Mouse (Mus musculus) stomach, embryonic 14.5 days (tissue): ENCODE results near the gene Fam110c. TPM values are rescaled to one million over a fixed set of nuclear protein-coding genes. Genes with fewer than 3 reads are reported as not detected.
A peak's percentile ranks its signal among the peaks of the same experiment; 100 is the strongest.

ENCODE experiments used
- ATAC-seq: fragments of 200-750 bp; cut with Nextera tagmentation; 2 replicates; pipeline ENCODE4 v1.8.0; 2017; ENCODE audit warnings: low read depth, moderate TSS enrichment; ENCODE audit not compliant: insufficient number of reproducible peaks, insufficient read depth, low FRiP score
- H3K27ac ChIP-seq: fragments of 300-500 bp; sonication (generic); 2 replicates; pipeline ENCODE4 v1.5.1; 2014; ENCODE audit warnings: mild to moderate bottlenecking, low read length, moderate library complexity, mixed read lengths
- H3K27me3 ChIP-seq: fragments of 300-500 bp; sonication (generic); 2 replicates; pipeline ENCODE4 v1.6.1; 2014; ENCODE audit warnings: low read length, control low read depth, mixed read lengths; ENCODE audit not compliant: control insufficient read depth, insufficient read depth
- H3K36me3 ChIP-seq: fragments of 300-500 bp; sonication (generic); 2 replicates; pipeline ENCODE4 v1.6.1; 2014; ENCODE audit warnings: mild to moderate bottlenecking, control low read depth, low read length, moderate library complexity, mixed read lengths; ENCODE audit not compliant: control insufficient read depth, insufficient read depth
- H3K4me1 ChIP-seq: fragments of 300-500 bp; sonication (generic); 2 replicates; pipeline ENCODE4 v1.6.1; 2014; ENCODE audit warnings: low read length, control low read depth, mixed read lengths; ENCODE audit not compliant: control insufficient read depth, insufficient read depth
- H3K4me2 ChIP-seq: fragments of 300-500 bp; sonication (generic); replicated peaks from 2 replicates; pipeline ENCODE4 v1.6.1; 2014; ENCODE audit warnings: low read depth, low read length, control low read depth
- H3K4me3 ChIP-seq: fragments of 300-500 bp; sonication (generic); 2 replicates; pipeline ENCODE4 v1.5.1; 2014; ENCODE audit warnings: low read depth, low read length, control low read depth
- H3K9ac ChIP-seq: fragments of 300-500 bp; sonication (generic); replicated peaks from 2 replicates; pipeline ENCODE4 v1.6.1; 2014; ENCODE audit warnings: low read depth, mild to moderate bottlenecking, control low read depth, low read length, moderate library complexity, mixed read lengths
- H3K9me3 ChIP-seq: fragments of 300-500 bp; sonication (generic); 2 replicates; pipeline ENCODE4 v1.6.1; 2016; ENCODE audit warnings: low read depth, low read length, control low read depth; ENCODE audit not compliant: control insufficient read depth
- WGBS: fragments of 180-500 bp; shearing (Covaris S2); extraction: QIAGEN DNeasy Blood & Tissue Kit; methylation state at CpG from one replicate; pipeline ENCODE4 v1.1.7; 2014; 5-methylcytosine and 5-hydroxymethylcytosine counted together
- polyA plus RNA-seq: library from polyadenylated mRNA; unstranded; fragments of >200 nt; fragmentation: Nextera tagmentation; extraction: Ambion mirVana; gene quantifications from 2 replicates; pipeline ENCODE4 v1.2.1, GENCODE M21; 2014

Fam110c gene
- polyA plus RNA-seq, 1 experiment from 2014 or later: 6.6 TPM

DNA sequence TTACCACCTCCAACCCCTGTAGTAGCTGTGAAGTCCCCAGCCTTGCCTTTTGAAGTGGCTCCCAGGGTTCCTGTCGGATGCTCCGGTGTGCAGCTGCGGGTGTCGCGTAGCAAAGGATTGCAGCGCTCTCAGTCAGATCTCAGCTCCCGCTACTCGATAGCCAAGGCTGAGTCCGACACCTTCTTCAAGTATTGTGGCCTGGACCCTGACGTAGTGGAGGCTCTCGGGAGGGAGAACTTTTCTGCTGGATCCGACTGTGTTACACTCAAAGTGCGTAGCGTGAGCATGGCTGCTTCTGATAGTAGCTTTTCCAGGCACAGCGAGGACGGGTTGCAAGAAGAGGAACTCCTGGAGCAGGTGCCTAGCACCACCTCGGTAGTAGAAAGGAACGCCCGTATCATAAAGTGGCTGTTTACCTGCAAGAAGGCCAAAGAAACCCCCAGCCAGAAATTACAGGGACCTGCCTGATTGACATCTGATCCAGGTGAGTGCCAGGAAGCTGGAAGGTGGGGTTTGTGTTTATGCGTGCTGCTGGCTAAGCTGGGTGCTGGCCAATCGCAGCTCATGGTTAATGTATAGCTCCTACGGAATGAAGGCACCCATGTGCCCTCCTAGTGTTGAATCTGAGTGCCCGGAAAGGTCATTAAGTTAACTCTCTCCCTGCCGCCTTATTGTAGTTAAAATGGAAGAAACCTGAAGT is 1.3 kb downstream of the Fam110c start:
- WGBS: 2% methylated on average over 24 of the region's 24 CpGs
- Histone ChIP-seq H3K9ac (peak overlapping the region; percentile 18; the same call in 1 of the 2 replicates), H3K4me3 (peak overlapping the region; percentile 49), H3K36me3 (no peaks in the 10 kb centered on the region), H3K27ac (no peak overlapping the region), H3K27me3 (peaks cover 18% of the 10 kb centered on the region), H3K9me3 (no peaks in the 10 kb centered on the region), H3K4me1 (no peaks in the 10 kb centered on the region), H3K4me2 (peak overlapping the region; percentile 92)
- ATAC-seq: peak; percentile 77

DNA sequence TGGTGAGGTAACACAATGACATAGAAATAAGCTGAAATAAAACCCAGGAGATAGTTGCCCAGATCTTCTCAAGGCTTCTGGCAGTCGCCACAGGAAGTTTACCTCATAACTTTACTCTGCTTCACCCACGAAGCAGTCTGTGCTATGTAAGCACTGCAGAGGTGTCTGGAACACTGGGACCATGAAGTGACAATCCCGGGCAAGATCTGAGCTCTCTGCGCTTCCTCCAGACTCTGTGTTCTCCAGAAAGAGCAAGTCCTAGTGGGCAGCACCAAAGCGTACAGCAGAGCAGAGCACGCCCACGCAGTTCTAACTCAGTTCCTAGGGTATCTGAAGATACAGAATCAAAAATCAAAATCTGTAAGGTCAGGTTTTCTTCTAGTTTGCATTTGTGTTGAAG is 3.4 kb downstream of the Fam110c start:
- WGBS: 73% methylated on average over 7 of the region's 7 CpGs
- Histone ChIP-seq H3K4me1 (no peaks in the 10 kb centered on the region), H3K27me3 (peaks cover 18% of the 10 kb centered on the region), H3K9me3 (no peaks in the 10 kb centered on the region), H3K4me3 (no peak overlapping the region), H3K4me2 (no peak overlapping the region), H3K36me3 (no peaks in the 10 kb centered on the region), H3K27ac (no peak overlapping the region), H3K9ac (no peak overlapping the region)
- no peak for ATAC-seq

GRCm38 (mm10) chr12:31078030-31078429 is 4.4 kb downstream of the Fam110c start:
- Histone ChIP-seq H3K9me3 (no peaks in the 10 kb centered on the region), H3K9ac (no peak overlapping the region), H3K4me1 (no peaks in the 10 kb centered on the region), H3K4me2 (no peak overlapping the region), H3K4me3 (no peak overlapping the region), H3K27ac (no peak overlapping the region), H3K36me3 (no peaks in the 10 kb centered on the region), H3K27me3 (peaks cover 15% of the 10 kb centered on the region)
- WGBS: 48% methylated on average over 4 of the region's 4 CpGs
- ATAC-seq: no peak

GRCm38 (mm10) chr12:31080352-31080751 is 6.7 kb downstream of the Fam110c start:
- WGBS: 72% methylated on average over 6 of the region's 6 CpGs
- ATAC-seq: no peak
- Histone ChIP-seq H3K27ac (no peak overlapping the region), H3K4me1 (no peaks in the 10 kb centered on the region), H3K9me3 (no peaks in the 10 kb centered on the region), H3K4me3 (no peak overlapping the region), H3K9ac (no peak overlapping the region), H3K4me2 (no peak overlapping the region), H3K36me3 (no peaks in the 10 kb centered on the region), H3K27me3 (peaks cover 5% of the 10 kb centered on the region; the same call in 1 of the 2 replicates)

- H3K4me3 ChIP-seq: no peak overlapping the region
- no peak overlapping the region for H3K27ac ChIP-seq
- no peak overlapping the region for H3K4me2 ChIP-seq
- H3K9me3 ChIP-seq: no peaks in the 10 kb centered on the region
- H3K36me3 ChIP-seq: no peaks in the 10 kb centered on the region
- ATAC-seq: no peak
- 76% methylated on average over 6 of the region's 6 CpGs for WGBS
- H3K9ac ChIP-seq: no peak overlapping the region
- no peaks in the 10 kb centered on the region for H3K4me1 ChIP-seq
- no peaks in the 10 kb centered on the region for H3K27me3 ChIP-seq
Measured at GRCm38 (mm10) chr12:31080890-31081554, 7.4 kb downstream of the Fam110c start.

GRCm38 (mm10) chr12:31083007-31083406 is 9.3 kb downstream of the Fam110c start:
- Histone ChIP-seq H3K9ac (no peak overlapping the region), H3K4me3 (no peak overlapping the region), H3K4me1 (no peaks in the 10 kb centered on the region), H3K27me3 (no peaks in the 10 kb centered on the region), H3K9me3 (no peaks in the 10 kb centered on the region), H3K27ac (peak overlapping the region; percentile 66; the same call in 1 of the 2 replicates), H3K36me3 (no peaks in the 10 kb centered on the region), H3K4me2 (no peak overlapping the region)
- ATAC-seq: no peak
- WGBS: 51% methylated on average over 4 of the region's 4 CpGs

- H3K4me1 ChIP-seq: no peaks in the 10 kb centered on the region
- peak; percentile 65; the same call in 1 of the 2 replicates for ATAC-seq
- no peaks in the 10 kb centered on the region for H3K36me3 ChIP-seq
- no peak overlapping the region for H3K27ac ChIP-seq
- H3K27me3 ChIP-seq: no peaks in the 10 kb centered on the region
- 52% methylated on average over 4 of the region's 4 CpGs for WGBS
- no peak overlapping the region for H3K4me3 ChIP-seq
- H3K9me3 ChIP-seq: no peaks in the 10 kb centered on the region
- no peak overlapping the region for H3K9ac ChIP-seq
- no peak overlapping the region for H3K4me2 ChIP-seq
Measured at GRCm38 (mm10) chr12:31083407-31083806, 9.7 kb downstream of the Fam110c start.

DNA sequence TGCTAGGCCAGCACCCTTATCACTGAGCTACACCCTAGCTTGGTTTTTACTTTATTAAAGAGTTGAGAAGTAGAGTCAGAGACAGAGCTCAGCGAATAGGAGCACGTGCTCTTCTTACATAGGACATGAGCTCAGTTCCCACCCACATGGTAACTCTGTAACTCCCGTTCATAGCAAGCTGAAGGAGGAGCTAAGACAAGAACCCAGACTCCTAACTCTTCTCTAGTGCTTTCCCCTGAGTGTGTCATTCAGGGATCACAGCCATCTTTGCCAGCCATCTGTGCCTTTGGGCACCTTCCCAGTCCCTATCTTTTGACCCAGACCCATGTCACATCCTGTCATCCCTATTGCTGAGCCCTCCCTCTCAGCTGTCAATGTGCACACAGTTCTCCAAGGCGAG is 13.4 kb downstream of the Fam110c start:
- no peaks in the 10 kb centered on the region for H3K9me3 ChIP-seq
- no peak overlapping the region for H3K27ac ChIP-seq
- H3K9ac ChIP-seq: no peak overlapping the region
- WGBS: 81% methylated on average over 4 of the region's 4 CpGs
- no peak overlapping the region for H3K4me2 ChIP-seq
- no peaks in the 10 kb centered on the region for H3K36me3 ChIP-seq
- H3K27me3 ChIP-seq: no peaks in the 10 kb centered on the region
- no peaks in the 10 kb centered on the region for H3K4me1 ChIP-seq
- H3K4me3 ChIP-seq: no peak overlapping the region
- ATAC-seq: no peak
